Mouse (Mus musculus): Measurements from ENCODE around the gene Aoc3. TPM values are rescaled to one million over a fixed set of nuclear protein-coding genes. Genes with fewer than 3 reads are reported as not detected.

Aoc3 gene
- 10.9 and 16.1 TPM in 2 replicates for polyA plus RNA-seq (2012; rRNA removed)

- DNase-seq (ENCODE audit: low read depth, low spot score) = no peak
- 62% methylated on average over 7 of the region's 7 CpGs for WGBS
These were observed at the start of gene Aoc3 for GRCm38 (mm10) chr11:101330371-101330924. TSS of gene Aoc3 (plus strand) at chr11:101330605.

GRCm38 (mm10) chr11:101280837-101281236 is 49.6 kb upstream of the Aoc3 start:
- 44% methylated on average over 7 of the region's 7 CpGs for WGBS

GRCm38 (mm10) chr11:101282896-101283295 is 47.5 kb upstream of the Aoc3 start:
- no peak for DNase-seq (ENCODE audit: low read depth, low spot score)
- 11% methylated on average over 5 of the region's 5 CpGs for WGBS

More at GRCm38 (mm10) chr11:101280837-101281236, 49.6 kb upstream of the Aoc3 start:
- no peak for DNase-seq (ENCODE audit: low read depth, low spot score)

GRCm38 (mm10) chr11:101283805-101284204 is 46.6 kb upstream of the Aoc3 start:
- DNase-seq (ENCODE audit: low read depth, low spot score) = no peak
- 27% methylated on average over 4 of the region's 4 CpGs for WGBS

GRCm38 (mm10) chr11:101287306-101287705 is 43.1 kb upstream of the Aoc3 start:
- no peak for DNase-seq (ENCODE audit: low read depth, low spot score)
- 71% methylated on average over 9 of the region's 9 CpGs for WGBS

GRCm38 (mm10) chr11:101291231-101291630 is 39.2 kb upstream of the Aoc3 start:
- no peak for DNase-seq (ENCODE audit: low read depth, low spot score)
- WGBS = 93% methylated on average over 8 of the region's 8 CpGs

- 92% methylated on average over 8 of the region's 8 CpGs for WGBS
- DNase-seq (ENCODE audit: low read depth, low spot score) = no peak
These were observed 35.2 kb upstream of the Aoc3 start for GRCm38 (mm10) chr11:101295191-101295590.

GRCm38 (mm10) chr11:101300881-101301280 is 29.5 kb upstream of the Aoc3 start:
- DNase-seq (ENCODE audit: low read depth, low spot score) = no peak
- WGBS = 55% methylated on average over 7 of the region's 7 CpGs

GRCm38 (mm10) chr11:101301299-101302003 is 29.0 kb upstream of the Aoc3 start:
- no peak for DNase-seq (ENCODE audit: low read depth, low spot score)
- 5% methylated on average over 26 of the region's 26 CpGs for WGBS

- DNase-seq (ENCODE audit: low read depth, low spot score) = peak; percentile 88
- WGBS = 5% methylated on average over 39 of the region's 39 CpGs
These were observed 28.2 kb upstream of the Aoc3 start, which contains the start of gene Becn1 for GRCm38 (mm10) chr11:101302004-101302798. TSS of gene Becn1 (minus strand) at chr11:101302286.

- no peak for DNase-seq (ENCODE audit: low read depth, low spot score)
- 14% methylated on average over 5 of the region's 5 CpGs for whole genome bisulfite sequencing
These were observed 22.7 kb upstream of the Aoc3 start for GRCm38 (mm10) chr11:101307744-101308143.

- no peak for DNase-seq (ENCODE audit: low read depth, low spot score)
- 77% methylated on average over 3 of the region's 3 CpGs for WGBS
These were observed 19.3 kb upstream of the Aoc3 start for GRCm38 (mm10) chr11:101311083-101311482.

GRCm38 (mm10) chr11:101312150-101312549 is 18.3 kb upstream of the Aoc3 start:
- no peak for DNase-seq (ENCODE audit: low read depth, low spot score)
- WGBS = 15% methylated on average over 3 of the region's 3 CpGs

GRCm38 (mm10) chr11:101314567-101314966 is 15.8 kb upstream of the Aoc3 start:
- WGBS = 94% methylated on average over 1 of the region's 1 CpGs

GRCm38 (mm10) chr11:101315082-101315650 is 15.2 kb upstream of the Aoc3 start:
- no peak for DNase-seq (ENCODE audit: low read depth, low spot score)
- 85% methylated on average over 8 of the region's 8 CpGs for WGBS

More at GRCm38 (mm10) chr11:101314567-101314966, 15.8 kb upstream of the Aoc3 start:
- DNase-seq (ENCODE audit: low read depth, low spot score) = no peak

- WGBS = under 1% methylated on average over 62 of the region's 62 CpGs
These were observed 14.5 kb upstream of the Aoc3 start, which contains the start of gene Psme3 for GRCm38 (mm10) chr11:101315665-101316500. TSS of gene Psme3 (plus strand) at chr11:101316213.

GRCm38 (mm10) chr11:101316501-101316917 is 13.9 kb upstream of the Aoc3 start:
- DNase-seq (ENCODE audit: low read depth, low spot score) = no peak
- under 1% methylated on average over 17 of the region's 17 CpGs for WGBS

More at GRCm38 (mm10) chr11:101315665-101316500, 14.5 kb upstream of the Aoc3 start, which contains the start of gene Psme3:
- peak; percentile 84 for DNase-seq (ENCODE audit: low read depth, low spot score)

- 10% methylated on average over 4 of the region's 4 CpGs for WGBS
- DNase-seq (ENCODE audit: low read depth, low spot score) = no peak
These were observed 6.8 kb upstream of the Aoc3 start for GRCm38 (mm10) chr11:101323609-101324008.

GRCm38 (mm10) chr11:101324763-101325162 is 5.6 kb upstream of the Aoc3 start, which contains the start of gene Aoc2:
TSS of gene Aoc2 (plus strand) at chr11:101325063.
- 83% methylated on average over 5 of the region's 5 CpGs for WGBS
- DNase-seq (ENCODE audit: low read depth, low spot score) = no peak
